Mouse (Mus musculus): ENCODE data around the gene St6gal1.
A peak's percentile ranks its signal among the peaks of the same experiment; 100 is the strongest.

St6gal1 gene

GRCm38 (mm10) chr16:23223166-23223870 lies 1.2 kb upstream of the St6gal1 start:
- DNase-seq (ENCODE audit: low read depth, low spot score): no peak

DNA sequence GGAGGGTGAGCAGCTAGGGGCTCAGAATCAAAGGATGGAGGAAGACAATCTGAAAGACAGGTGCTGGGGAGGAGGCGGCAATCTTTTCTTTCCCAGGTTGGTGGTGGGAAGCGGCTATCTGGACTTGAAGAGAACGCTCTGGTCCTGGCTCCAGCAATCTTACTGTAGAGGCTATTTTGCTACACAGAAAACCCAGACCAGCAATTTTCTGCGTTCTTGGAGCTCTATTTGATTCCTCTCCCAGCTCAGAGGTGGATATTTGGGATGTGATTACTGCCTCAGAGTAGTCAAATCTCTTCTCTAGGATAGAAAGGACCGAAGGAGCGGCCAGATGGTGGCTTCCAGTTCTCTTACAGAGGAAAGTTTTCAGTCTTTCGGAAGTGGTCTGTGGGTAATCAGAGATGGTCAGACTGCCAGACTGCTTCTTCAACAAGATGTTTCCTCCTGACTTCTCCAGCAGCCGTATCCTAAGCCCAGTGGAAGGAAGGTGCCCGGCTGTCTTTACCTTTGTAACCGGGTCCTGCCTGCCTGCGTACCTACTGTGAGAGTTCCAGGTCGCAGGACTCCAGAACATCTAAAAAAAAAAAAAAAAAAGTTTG lies 570 bp upstream of the St6gal1 start:
- DNase-seq (ENCODE audit: low read depth, low spot score): no peak

DNA sequence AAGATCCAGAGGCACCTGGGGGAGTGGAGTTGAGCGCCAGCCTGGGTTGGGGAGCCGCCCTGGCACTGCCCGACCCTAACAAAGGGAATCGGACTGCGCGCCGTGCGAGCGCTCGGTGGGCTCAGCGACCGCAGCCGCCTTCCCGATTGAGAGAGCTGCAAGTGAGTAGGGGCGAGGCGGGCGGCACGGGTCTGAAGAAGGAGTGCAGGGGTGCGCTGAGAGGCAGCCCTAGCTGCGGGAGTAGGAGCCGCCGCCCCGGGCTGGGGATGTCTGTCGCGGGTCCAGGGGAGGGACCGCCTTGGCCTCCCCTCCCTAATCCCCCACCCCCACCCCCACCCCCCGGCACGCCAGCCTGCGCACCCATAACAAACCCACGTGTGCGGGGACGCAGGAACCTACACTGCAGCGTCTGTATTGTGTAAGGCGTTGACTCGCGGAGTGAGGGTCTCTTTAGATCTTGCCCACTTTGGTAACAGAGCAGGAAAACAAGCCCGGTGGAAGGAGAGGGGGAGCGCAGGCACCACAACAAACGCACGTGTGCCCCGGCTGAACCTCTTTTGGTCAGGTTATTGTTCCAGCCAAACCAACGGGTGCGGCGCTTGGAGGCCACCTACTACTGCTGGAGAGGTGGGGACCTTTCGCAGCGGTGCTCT lies 655 bp downstream of the St6gal1 start:
- DNase-seq (ENCODE audit: low read depth, low spot score): peak; percentile 45

DNA sequence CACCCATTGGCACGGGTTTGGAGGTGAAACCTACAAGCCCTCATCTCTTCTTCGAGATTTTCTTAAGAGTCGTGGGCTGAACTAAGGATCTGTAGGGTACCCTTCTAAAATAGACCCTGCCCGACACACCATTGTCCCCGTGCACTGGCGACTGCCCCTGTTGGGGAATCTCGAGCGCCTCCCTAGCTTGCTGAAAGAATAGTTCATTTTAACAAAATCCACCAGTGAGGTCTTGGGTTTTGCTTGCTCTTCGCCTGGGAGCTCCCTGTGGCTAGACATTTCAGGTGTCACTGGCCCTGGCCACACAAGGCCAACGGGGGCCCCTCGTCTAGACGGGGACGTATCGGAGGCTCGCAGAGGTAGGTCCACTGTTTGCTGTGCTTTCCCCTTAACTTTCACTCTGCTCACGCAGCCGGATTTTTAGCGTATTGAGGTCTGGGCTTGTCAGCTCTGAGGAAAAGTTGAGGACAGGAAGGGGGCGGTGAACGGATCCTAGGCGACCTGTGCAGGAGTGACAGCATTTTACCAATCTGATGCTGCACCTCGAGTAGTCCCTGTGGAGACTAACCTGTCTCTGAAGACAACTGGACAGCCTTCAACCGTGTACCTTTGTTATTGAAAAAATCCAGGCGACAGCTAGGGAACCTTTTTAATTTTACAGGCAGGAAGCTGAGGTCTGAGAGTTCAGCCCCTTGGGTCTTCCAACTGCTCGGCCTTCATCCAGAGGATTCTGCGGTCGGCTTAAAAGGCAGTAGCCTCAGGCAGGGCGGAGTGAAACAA lies 1.5 kb downstream of the St6gal1 start:
- no peak for DNase-seq (ENCODE audit: low read depth, low spot score)

- DNase-seq (ENCODE audit: low read depth, low spot score): no peak
Measured at GRCm38 (mm10) chr16:23226601-23227351, 2.2 kb downstream of the St6gal1 start.

DNA sequence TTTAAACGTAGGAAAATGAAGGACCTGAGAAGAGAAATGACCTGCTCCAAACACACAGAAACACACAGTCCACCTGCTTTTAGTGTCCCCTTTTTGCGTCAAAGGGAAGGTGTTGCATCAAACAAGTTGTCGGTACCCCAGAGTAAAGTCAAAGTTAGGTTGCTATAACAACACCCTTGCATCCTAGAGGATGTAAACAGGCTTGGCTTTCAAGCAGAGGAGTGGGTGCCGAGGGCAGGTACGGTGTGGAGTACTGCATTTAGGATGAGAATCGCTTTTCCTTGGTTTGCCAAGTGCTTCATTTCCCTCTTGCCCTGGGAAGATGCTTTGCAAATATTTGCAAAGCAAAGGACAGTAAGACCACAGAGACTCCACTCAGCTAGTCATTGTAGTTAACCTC lies 3.3 kb downstream of the St6gal1 start:
- no peak for DNase-seq (ENCODE audit: low read depth, low spot score)

DNA sequence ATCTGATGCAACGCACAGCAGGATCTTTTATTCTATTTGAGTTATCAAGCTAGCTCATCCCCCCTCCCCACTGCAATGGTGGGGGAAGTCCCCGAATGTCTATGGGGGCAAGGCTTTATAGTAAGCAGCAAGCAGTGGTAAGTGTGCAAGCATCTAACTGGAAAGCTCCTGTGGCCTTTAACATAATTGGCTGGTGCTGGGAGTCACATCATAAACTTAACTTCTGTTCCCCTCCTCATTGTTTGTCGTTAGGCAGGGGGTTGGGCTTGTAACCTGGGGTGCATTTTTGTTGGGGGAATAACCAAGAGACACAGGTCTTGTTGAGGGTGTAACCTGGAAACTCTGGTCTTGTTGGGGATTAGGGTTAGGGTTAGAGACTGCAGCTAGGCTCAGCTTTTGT lies 3.9 kb downstream of the St6gal1 start:
- DNase-seq (ENCODE audit: low read depth, low spot score): no peak

- no peak for DNase-seq (ENCODE audit: low read depth, low spot score)
Measured at GRCm38 (mm10) chr16:23229945-23230344, 5.4 kb downstream of the St6gal1 start.

DNA sequence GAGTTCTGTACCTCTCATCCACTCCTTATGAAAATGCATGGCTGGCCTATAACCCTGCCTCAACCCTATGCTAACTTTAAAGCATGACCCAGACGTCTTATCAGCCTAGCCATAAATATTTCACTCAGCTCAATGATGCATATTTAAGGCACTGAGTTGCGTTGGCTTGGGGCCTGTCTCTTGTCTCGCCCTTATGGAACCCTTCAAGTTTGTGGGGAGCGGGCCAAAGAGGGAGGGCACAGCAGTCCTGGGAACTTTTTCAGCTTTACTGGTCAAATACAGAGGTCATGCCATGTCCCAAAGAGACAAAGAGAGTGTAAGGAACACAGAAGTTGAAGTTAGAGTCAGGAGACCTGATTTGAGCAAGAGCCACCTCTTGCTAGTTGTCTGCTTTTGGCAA lies 6.6 kb downstream of the St6gal1 start:
- DNase-seq (ENCODE audit: low read depth, low spot score): no peak

DNA sequence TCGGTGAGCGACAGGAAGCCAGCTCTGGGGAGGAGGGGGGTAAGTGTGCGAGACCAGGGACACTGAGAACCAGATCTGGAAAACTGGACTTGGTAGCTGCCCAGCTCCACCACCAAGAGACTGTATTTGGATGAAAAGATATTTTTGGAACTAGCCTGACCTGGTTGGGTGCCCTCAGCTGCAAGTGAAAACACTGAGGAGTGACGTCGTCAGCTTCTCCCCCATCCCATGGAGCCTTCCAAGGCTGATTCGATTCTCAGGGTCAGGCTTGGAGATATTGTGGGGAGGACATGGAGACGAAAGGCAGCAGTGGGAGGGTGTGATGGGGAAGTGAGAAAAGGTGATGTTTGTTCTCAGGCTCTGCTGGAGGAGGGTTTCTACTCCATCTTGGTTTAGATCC lies 8.2 kb downstream of the St6gal1 start:
- no peak for DNase-seq (ENCODE audit: low read depth, low spot score)

DNA sequence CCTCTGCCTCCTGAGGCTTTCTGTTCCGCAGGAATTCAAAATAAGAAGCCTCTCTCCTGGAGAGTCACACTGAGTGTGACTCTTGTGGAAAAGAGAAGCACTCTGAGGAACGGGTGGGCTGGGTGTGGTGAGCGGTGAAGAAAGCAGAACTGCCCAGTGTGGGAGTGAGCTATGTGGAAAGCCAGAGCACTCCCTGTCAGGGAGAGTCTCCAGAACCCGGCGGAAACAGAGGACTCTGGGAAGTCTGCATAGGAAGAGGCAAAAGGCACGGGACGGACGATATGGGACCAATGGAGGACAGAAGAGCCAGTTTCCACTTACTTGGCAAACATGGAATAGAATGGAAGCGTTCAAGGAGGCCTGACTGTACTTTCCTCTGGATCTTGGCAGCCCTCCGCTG lies 9.0 kb downstream of the St6gal1 start:
- no peak for DNase-seq (ENCODE audit: low read depth, low spot score)

DNA sequence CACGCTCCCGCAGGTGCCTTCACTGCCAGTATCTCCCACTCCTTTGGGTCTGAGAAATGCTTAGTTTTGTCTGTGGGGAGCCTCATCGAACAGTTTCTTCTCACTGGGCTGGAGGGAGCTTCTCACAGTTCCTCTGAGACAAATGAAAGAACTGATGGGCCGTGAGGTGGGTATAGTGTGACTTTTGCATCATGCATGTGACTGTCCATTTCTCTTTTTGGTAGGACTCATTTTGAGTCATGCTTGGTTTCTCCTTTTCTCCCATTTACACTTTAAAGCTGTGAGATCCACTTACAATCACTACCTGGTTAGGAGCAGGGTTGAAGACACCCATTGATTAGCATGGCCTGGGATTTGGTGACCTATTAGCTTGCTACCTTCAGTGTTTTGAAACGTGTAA lies 10.0 kb downstream of the St6gal1 start:
- DNase-seq (ENCODE audit: low read depth, low spot score): no peak

DNA sequence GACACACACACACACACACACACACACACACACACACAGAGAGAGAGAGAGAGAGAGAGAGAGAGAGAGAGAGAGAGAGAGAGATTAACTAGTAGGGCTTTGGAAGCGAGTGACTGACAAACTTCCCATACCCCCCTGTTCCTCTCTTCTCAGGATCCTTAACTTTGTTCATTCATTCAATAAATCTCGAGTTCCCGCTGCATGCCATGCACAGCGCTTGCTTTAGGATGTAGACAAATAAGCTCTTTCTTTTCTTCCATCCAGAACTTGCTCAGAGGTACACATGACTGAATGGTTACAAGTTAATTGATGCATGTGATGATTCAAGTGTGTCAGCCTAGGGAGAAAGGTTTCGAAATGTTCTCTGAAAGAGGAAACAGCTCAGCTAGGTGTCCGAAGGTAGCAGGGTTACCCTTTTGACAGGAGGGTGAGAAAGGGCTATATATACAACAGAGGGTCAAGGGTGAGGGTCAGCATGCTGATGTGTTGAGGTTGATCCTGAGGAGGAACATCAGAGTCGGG lies 10.7 kb downstream of the St6gal1 start:
- DNase-seq (ENCODE audit: low read depth, low spot score): no peak

DNA sequence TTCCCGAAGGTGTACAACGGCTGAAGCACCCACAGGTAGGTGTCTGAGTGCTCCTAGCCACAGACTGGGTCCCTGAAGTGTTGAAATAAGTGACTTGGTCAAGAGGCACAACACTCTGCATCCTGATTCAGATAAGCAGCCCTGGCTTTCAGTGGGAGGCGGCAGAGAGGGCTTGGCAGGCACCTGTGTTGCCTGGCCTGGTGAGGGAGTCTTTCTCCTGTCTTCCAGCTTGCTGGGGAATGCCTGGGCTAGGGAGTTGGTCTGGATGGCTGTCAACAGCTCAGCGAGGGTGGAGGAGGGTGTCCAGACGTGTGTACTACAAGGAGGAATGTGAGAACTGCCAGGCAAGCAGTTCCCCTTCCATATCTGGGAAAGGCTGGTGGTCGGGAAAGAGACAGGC lies 15.0 kb downstream of the St6gal1 start:
- DNase-seq (ENCODE audit: low read depth, low spot score): no peak

GRCm38 (mm10) chr16:23240049-23240949 lies 15.8 kb downstream of the St6gal1 start:
- DNase-seq (ENCODE audit: low read depth, low spot score): no peak

- no peak for DNase-seq (ENCODE audit: low read depth, low spot score)
Measured at GRCm38 (mm10) chr16:23240950-23241259, 16.4 kb downstream of the St6gal1 start.

DNA sequence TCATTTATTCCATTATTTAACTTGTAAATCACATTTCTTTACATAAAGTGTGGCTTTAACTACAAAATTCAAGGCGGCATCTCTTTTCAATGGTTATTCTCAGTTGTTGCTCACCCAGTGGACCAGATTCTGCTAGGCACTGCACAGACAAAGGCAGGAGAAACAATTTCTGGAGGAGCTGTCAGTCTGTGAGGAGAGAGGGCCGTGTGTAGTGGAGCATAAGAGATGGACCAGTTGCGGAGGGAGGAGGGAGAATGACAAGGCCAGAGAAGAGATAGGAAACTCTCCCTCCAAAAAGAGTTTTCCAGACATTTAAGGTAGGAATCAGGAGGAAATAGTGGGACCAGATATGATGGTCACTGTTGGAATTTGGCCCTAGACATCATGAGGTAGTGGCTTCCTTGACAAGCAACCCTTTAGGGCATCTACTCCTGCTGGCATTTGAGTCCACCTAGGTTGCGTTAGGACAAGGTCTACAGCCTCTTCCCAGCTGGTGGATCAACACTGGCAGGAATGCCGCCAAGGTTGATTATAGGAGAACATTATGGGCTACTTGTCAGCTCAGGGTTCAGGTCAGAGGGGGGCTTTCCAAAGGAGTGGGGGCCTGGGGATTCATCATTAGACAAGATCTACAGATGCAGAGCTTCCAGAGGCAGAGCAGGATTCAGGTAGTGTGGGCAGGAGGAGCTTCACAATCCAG lies 19.3 kb downstream of the St6gal1 start:
- DNase-seq (ENCODE audit: low read depth, low spot score): no peak

DNA sequence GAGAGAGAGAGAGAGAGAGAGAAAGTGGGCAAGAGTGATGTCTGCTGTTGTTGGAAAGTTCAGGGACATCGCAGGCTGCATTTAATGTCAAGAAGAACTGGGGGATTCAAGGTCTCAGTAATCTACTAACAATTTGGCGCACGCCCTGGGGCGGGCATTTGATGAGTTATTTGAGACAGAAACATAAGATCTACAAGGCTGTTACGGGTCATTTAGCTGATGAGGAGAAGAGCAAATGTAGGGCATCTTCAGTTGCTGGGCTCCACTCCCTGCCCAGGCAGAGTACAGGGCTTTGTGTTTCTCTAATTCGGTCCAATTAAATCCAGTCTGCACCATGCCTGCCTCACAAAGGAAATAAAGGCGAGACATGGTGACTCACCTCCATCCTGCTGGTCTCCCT lies 19.9 kb downstream of the St6gal1 start:
- no peak for DNase-seq (ENCODE audit: low read depth, low spot score)

DNA sequence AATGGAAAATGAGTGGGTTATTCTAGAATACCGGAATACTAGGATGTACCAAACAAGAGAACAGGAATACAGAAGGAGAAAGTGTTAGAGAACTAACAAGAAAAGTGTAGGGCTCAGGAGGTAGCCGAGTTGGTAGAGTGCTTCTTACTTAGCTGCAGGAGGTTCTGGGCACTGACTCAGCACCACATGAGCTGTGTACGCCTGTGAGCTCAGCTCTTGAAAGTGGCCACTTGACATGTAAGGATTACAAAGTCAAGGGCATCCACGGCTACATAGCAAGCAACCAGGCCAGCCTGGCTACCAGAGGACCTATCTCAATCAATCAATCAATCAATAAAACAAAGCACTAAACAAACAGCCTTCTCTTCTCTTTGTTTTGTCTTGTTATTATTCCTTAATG lies 24.7 kb downstream of the St6gal1 start:
- no peak for DNase-seq (ENCODE audit: low read depth, low spot score)

DNA sequence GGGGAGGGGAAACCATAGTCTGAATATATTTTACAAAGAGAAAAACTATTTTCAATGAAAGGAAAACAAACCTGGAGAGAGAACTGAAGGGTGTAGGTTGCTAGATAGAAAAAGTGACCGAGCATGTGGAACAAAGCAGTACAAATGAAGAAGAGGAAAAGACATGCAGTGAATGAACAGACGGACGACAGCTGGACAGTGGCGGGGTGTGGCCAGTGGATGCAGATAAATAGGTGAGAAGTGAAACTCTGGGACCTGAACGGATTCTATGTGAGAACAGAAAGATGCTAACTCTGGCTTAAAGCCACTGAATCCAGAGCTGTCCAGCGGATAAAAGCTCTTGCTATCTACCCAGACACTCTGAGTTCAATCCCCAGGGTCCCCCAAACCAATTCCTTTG lies 25.2 kb downstream of the St6gal1 start:
- DNase-seq (ENCODE audit: low read depth, low spot score): no peak

All from embryo, embryonic 11.5 days (tissue).